Mouse (Mus musculus) ES-E14 (cell line): ENCODE measurements around the gene Cyb5r3. TPM values are rescaled to one million over a fixed set of nuclear protein-coding genes. Genes with fewer than 3 reads are reported as not detected.

Experiments used
- DNase-seq: peaks from one replicate; pipeline ENCODE4 v3.0.0-alpha.2; 2013; ENCODE audit warnings: low read depth, low spot score
- H3K27ac ChIP-seq: 2 replicates; pipeline ENCODE4 v1.5.1; 2012; ENCODE audit warnings: low read depth, mild to moderate bottlenecking, low read length, moderate library complexity, mixed read lengths; ENCODE audit not compliant: poor library complexity, insufficient read depth, severe bottlenecking
- H3K36me3 ChIP-seq: 2 replicates; pipeline ENCODE4 v1.6.1; 2012; ENCODE audit warnings: mild to moderate bottlenecking, low read length, moderate library complexity, mixed read lengths; ENCODE audit not compliant: control insufficient read depth, poor library complexity, insufficient read depth, severe bottlenecking
- H3K4me1 ChIP-seq, 2 experiments: fragments of 150-350 bp in 1 of 2; sonication (generic) in 1 of 2; 2 replicates each; pipeline ENCODE4 v1.6.1; 2012; ENCODE audit warnings: low read length in 2 of 2, mild to moderate bottlenecking in 1 of 2, mixed read lengths in 1 of 2; ENCODE audit not compliant: control insufficient read depth in 2 of 2, insufficient read depth in 2 of 2, poor library complexity in 1 of 2
- H3K4me3 ChIP-seq, 2 experiments: fragments of 150-350 bp in 1 of 2; sonication (generic) in 1 of 2; 2 replicates each; pipeline ENCODE4 v1.5.1; 2012; ENCODE audit warnings: low read length in 2 of 2, low read depth in 1 of 2, mild to moderate bottlenecking in 1 of 2, mixed read lengths in 1 of 2; ENCODE audit not compliant: insufficient read depth in 1 of 2, poor library complexity in 1 of 2, severe bottlenecking in 1 of 2
- H3K9ac ChIP-seq: 2 replicates; pipeline ENCODE4 v1.6.1; 2012; ENCODE audit warnings: low read depth, mild to moderate bottlenecking, low read length, mixed read lengths; ENCODE audit not compliant: poor library complexity, insufficient read depth, severe bottlenecking
- H3K9me3 ChIP-seq: fragments of 150-350 bp; sonication (generic); 2 replicates; pipeline ENCODE4 v1.6.1; 2012; ENCODE audit warnings: low read depth, mild to moderate bottlenecking, low read length; ENCODE audit not compliant: control insufficient read depth, insufficient read depth
- CHD2 ChIP-seq: IDR thresholded peaks from 2 replicates; pipeline ENCODE4 v1.6.1; 2014; ENCODE audit warnings: mild to moderate bottlenecking, low read depth, low read length, inconsistent platforms
- HCFC1 ChIP-seq: IDR thresholded peaks from 2 replicates; pipeline ENCODE4 v1.6.1; 2012; ENCODE audit warnings: low read length, inconsistent platforms, borderline replicate concordance; ENCODE audit not compliant: insufficient read depth
- MAFK ChIP-seq: IDR thresholded peaks from 2 replicates; pipeline ENCODE4 v1.6.1; 2014; ENCODE audit warnings: mild to moderate bottlenecking, low read depth, low read length, inconsistent platforms; ENCODE audit not compliant: insufficient read depth
- ZC3H11A ChIP-seq: IDR thresholded peaks from 2 replicates; pipeline ENCODE4 v1.6.1; 2012; ENCODE audit warnings: low read depth, mild to moderate bottlenecking, inconsistent platforms, low read length, borderline replicate concordance
- ZNF384 ChIP-seq: IDR thresholded peaks from 2 replicates; pipeline ENCODE4 v1.6.1; 2012; ENCODE audit warnings: low read depth, low read length, inconsistent platforms
- in situ Hi-C, 2 experiments: fragments of 600-800 bp; cut with MboI; formaldehyde crosslinking; loops; one replicate each; pipeline ENCODE4 v1.15.1; 2025; ENCODE audit warnings: low sequenced_read_pairs in 2 of 2, inconsistent platforms in 1 of 2; ENCODE audit not compliant: unreplicated experiment in 2 of 2
- total RNA-seq: library from RNA; depleted of rRNA; stranded (reverse); fragments of 300-350 nt; gene quantifications from 2 replicates; pipeline ENCODE4 v1.2.3, GENCODE M21; 2012

The Cyb5r3 gene
- total RNA-seq, 1 experiment: 94.2 TPM

DNA sequence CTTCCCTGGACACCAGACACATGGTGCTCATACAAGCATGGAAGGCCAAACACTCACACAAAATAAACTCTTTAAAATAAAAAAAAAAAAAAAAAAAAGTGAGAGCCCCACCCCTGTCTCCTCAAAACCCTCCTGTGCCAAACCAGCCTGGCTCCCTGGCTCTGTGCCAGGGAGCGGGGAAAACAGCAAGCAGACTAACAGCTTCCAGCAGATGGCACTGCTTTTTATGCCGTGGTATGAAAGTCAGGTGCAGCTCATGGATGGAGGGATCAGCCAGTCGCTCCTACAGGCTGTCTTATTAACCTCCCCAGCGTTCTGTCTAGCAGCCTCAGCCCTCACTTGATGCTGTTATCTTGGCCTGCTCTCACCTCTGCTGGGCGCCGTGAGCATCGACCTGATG lies 54.0 kb downstream of the Cyb5r3 start:
- in situ Hi-C loops: no loop called here
- H3K9me3 ChIP-seq: no peaks in the 10 kb centered on the region
- no peak for TF ChIP-seq ZC3H11A
- no peak for TF ChIP-seq HCFC1
- TF ChIP-seq MAFK: no peak
- 0 out of 2 replicates have a peak, but pooled peaks have one; percentile 20 for TF ChIP-seq ZNF384
- no peak for TF ChIP-seq CHD2
- no peak overlapping the region for H3K9ac ChIP-seq
- H3K4me3 ChIP-seq: no peak overlapping the region
- H3K27ac ChIP-seq: no peak overlapping the region
- no peak for DNase-seq
- peaks cover 0 to 12% of the 10 kb centered on the region in 2 experiments; a peak in 1 of 4 replicates for H3K4me1 ChIP-seq
- H3K36me3 ChIP-seq: peaks cover 41% of the 10 kb centered on the region

DNA sequence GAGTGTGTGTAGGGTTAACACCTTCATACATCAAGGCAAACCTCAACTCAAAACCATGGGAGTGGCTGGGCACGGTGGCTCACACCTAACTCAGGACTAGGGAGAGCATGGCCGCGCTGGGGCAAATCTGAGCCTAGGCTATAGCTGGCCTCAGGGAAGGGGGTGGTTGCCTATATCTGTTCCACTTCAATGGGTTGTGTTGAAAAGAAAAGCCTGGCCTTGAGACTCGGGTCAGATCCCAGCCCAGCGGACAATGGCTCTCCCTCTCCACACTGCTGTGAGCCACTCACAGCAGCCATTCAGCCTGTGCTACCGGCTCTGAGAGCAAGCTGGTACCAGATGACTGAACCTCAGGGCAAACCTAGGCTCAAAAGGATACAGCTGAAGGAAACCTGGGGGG lies 57.3 kb downstream of the Cyb5r3 start:
- peaks cover 42% of the 10 kb centered on the region for H3K36me3 ChIP-seq
- in situ Hi-C loops: no loop called here
- TF ChIP-seq HCFC1 (no peak), CHD2 (no peak), MAFK (no peak), ZC3H11A (no peak), ZNF384 (no peak)

DNA sequence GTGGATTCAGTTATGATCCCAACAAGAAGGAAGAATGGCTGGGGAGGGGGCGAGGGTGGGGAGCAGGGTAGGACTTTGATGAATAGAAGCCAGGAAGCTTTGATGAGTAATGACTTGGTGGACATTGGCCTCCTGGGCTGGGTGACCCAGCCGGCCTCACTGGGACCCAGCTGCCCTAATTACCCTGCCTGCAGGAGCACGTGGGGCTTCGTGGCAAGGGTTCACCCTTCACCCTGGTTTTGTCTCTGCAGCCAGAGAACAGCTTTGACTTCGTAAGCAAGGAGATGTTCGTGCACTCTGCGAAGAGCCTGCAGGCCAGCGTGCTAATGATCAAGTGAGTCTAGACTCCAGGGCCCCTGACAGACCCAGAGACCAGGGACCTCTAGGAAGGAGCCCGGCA lies 58.3 kb downstream of the Cyb5r3 start:
- H3K27ac ChIP-seq: no peak overlapping the region
- H3K4me1 ChIP-seq: peaks cover 0 to 10% of the 10 kb centered on the region in 2 experiments; a peak in 1 of 4 replicates
- in situ Hi-C loops: no loop called here
- no peak for DNase-seq
- H3K9me3 ChIP-seq: peaks cover 5% of the 10 kb centered on the region
- H3K4me3 ChIP-seq: no peak overlapping the region
- peaks cover 34% of the 10 kb centered on the region for H3K36me3 ChIP-seq
- TF ChIP-seq MAFK (no peak), ZNF384 (no peak), CHD2 (no peak), ZC3H11A (no peak), HCFC1 (no peak)
- no peak overlapping the region for H3K9ac ChIP-seq

More for the DNA sequence above, 57.3 kb downstream of the Cyb5r3 start:
- Histone ChIP-seq H3K4me3 (no peak overlapping the region), H3K4me1 (peaks cover 0 to 10% of the 10 kb centered on the region in 2 experiments; a peak in 1 of 4 replicates), H3K27ac (no peak overlapping the region), H3K9ac (no peak overlapping the region), H3K9me3 (peaks cover 5% of the 10 kb centered on the region)
- DNase-seq: no peak

DNA sequence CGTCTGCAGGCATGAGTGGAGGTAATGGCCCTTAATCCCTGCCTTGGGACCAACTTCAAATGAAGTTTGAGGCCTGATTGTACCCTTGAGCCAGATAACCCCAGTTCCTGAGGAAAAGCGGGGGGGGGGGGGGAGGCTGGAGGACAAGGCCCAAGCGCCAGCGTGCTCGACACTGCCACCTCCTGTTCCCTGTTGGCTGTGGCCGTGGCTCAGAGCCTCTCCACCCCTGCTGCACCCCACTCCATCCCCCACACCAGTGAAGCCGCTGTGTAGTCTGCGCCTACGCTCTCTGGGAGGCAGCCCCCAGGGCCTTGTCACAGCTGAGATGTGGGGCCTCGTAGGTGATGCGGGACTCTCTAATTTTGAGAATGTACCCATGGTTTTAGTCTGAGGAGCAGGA lies 59.5 kb downstream of the Cyb5r3 start:
- peaks cover 5% of the 10 kb centered on the region for H3K9me3 ChIP-seq
- H3K4me1 ChIP-seq: peaks cover 0 to 6% of the 10 kb centered on the region in 2 experiments; a peak in 1 of 4 replicates
- no peak for DNase-seq
- no peak overlapping the region for H3K4me3 ChIP-seq
- in situ Hi-C loops: no loop called here
- H3K9ac ChIP-seq: no peak overlapping the region
- TF ChIP-seq HCFC1 (no peak), CHD2 (no peak), ZC3H11A (no peak), ZNF384 (no peak), MAFK (no peak)
- H3K36me3 ChIP-seq: peaks cover 22% of the 10 kb centered on the region
- no peak overlapping the region for H3K27ac ChIP-seq

DNA sequence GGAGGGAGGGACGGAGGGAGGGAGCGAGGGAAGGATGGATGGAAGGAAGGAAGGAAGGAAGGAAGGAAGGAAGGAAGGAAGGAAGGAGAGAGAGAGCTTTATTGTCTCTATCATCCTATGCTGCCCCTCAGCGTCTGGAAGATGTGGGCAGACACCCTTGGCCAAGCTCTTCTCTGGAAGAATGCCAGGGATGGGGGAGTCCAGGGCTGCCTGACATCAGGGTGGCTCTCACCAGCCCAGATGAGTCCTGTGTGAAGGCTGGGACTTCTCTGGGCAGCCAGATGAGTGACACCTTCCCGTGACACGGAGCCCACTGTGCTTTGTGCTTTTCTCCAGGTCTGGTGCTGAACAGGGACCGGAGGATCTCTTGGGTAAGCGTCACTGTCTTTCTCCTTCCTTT lies 60.5 kb downstream of the Cyb5r3 start:
- Histone ChIP-seq H3K4me3 (no peak overlapping the region), H3K27ac (peak overlapping the region; percentile 35; the same call in 1 of the 2 replicates), H3K9ac (no peak overlapping the region), H3K9me3 (peaks cover 5% of the 10 kb centered on the region), H3K4me1 (peaks cover 0 to 3% of the 10 kb centered on the region in 2 experiments; a peak in 1 of 4 replicates), H3K36me3 (peaks cover 12% of the 10 kb centered on the region)
- in situ Hi-C loops: no loop called here
- no peak for TF ChIP-seq ZNF384
- no peak for TF ChIP-seq MAFK
- no peak for TF ChIP-seq ZC3H11A
- no peak for TF ChIP-seq CHD2
- no peak for TF ChIP-seq HCFC1
- DNase-seq: no peak
